Mouse (Mus musculus): ENCODE measurements around the gene Cd68.

DNA sequence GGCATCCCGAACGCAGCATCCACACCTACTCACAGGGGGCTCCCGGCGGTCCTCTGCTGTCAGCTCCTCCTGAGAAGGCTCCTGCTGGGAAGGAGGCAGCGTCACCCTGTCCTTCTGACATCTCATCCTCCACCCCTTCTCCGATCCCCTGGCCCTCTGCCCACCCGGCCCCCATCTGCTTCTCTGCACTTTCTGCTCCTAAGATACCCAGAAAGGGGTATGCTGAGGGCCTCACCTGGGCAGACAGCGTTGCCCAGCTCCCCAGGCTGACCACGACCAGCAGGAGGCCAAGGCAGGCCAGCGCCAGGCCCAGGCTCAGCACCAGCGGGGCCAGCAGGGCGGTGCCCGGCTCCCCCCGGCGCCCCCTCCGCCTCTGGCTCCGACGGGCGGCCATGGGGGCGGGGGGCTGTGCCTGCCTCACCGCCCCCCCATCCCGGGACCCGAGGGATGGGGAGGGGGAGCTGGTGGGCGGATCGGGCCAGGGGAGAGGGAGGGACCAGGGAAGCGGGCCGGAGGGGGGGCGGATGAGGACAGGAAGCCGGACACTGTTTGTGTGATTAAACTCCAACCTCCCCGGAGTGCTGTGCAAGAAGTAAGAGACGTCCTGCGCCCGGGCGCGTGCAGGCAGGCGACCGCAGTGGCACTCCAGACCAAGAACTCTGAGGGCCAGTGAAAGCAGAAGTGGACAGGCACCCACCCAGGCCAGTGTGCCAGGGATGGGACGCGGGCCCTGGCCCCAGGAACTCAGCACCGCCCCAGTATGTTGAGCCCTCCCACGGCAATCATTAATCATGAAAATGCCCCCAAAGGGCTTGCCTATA is 29.6 kb upstream of the Cd68 start, which contains the start of the genes Tnfsf12 and Tnfsfm13:
- no peak for TF ChIP-seq CTCF (IDR thresholded peaks at IDR 0.05; ENCODE audit: borderline replicate concordance, insufficient read depth, low read depth, low read length)
- TF ChIP-seq POLR2A (IDR thresholded peaks at IDR 0.05; ENCODE audit: borderline replicate concordance, insufficient read depth, low read length) = 0 out of 2 replicates have a peak, but pooled peaks have one; percentile 13

Data from cerebellum, adult 2 months (tissue).